Mouse (Mus musculus): ENCODE data around the gene Fbxl7. TPM values are rescaled to one million over a fixed set of nuclear protein-coding genes. Genes with fewer than 3 reads are reported as not detected.

Gene Fbxl7
- 0.67 and 1.0 TPM in 2 replicates for polyA plus RNA-seq (2015; fragmentation: Nextera tagmentation; extraction: Ambion mirVana)

DNA sequence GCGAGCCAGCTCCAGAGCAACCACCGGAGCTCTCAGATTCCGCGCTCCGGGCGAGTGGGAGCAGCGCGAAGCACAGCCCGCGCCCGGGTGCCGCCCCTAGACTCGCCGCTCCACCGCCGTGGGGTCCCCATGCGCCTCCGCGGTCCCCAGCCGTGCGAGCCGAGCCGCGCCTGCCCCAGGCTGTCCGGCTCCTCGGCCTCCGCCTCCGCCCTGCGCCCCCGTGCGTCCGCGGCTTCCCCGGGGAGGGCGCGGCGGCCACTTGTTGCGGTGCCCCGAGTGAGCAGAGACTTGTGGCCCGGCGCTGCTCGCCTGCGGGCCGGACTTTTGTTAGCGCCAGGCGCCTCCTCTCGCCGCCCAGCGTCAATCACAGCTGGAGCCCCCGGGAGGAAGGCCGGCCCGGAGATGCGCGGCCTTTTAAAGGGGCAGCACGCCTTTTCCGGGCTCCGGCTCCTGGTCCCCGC is at the start of gene Fbxl7:
Gene Fbxl7 (minus strand): TSS at position 330 of the 461 bp plus-strand sequence.
- no peak for DNase-seq (ENCODE audit: low spot score)

DNA sequence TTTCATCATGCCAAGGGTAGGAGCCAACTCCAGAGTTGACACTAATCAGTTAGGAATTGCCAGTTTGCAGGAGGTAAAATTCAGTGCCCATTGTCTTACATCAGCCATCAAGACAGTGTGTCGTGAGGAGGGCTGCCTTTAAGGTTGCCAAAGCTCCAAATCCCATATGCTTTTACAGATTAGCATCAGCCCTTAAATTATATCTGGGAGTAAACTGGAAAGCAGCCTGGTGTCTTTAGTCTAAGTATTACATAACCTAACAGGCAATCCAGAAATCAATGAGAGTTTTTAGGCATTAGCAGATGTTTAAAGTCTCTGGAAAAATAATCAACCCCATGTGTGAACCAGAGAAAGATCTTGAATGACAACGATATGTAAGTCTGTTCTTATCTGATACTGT is 26.6 kb upstream of the Fbxl7 start:
- DNase-seq (ENCODE audit: low spot score): no peak

DNA sequence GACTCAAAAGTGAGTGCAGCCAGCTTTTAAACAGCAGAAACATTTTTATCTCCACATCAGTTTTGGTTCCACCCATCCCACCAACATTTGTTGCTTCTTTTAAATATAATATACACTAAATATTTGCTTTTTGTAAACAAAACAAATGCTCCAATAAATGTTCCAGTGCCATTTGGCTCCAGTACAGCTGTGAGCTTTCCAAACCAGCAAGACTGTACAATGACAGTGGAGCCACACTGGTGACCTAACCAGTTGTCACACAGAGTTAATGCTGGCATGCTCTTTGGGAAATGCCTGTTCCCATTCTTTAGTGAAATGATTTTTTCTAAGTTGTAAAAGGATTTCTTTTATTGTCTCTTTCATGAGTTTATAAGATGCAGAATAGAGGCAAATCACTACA is 18.0 kb upstream of the Fbxl7 start:
- no peak for DNase-seq (ENCODE audit: low spot score)

DNA sequence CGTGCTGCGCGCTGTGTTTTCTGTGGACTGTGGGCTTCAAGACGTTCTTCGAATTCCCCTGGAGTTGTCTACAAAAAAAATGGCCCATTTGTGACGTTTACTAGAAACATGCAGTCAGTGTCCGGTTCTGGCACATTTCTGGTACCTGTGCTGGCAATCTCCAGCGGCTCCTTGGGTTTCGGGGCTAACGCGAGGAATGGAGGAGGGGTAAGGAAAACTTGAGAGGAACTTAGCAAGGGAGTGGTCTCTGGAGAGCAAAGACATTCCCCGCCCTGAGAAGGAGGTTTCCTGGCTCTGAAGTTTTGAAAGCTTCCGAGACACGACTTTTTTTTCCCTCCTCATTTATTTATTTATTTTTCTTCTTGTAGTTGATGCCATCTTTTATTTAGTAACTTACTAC is 381 bp upstream of the Fbxl7 start:
- DNase-seq (ENCODE audit: low spot score): no peak

DNA sequence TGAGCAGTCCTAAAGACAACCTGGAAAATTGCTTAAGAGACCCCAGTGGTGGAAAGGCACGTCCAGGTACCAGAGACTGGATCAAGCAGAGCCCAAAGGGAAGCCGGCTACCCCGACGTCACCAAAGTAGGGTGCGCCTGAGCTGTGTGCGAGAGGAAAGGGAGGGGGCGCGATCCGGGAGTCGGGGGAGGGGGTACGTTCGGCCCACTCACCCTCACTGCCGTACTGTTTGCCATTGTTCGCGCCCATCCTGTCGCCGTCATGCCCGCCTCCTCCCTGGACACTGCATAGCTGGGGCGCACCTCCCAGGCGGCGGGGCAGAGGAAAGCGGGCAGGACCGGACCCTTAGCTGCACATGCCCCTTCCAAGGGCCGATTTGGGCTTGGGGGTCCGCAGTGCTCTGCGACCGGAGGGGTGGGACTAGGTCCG is 565 bp downstream of the Fbxl7 start:
- DNase-seq (ENCODE audit: low spot score): no peak

DNA sequence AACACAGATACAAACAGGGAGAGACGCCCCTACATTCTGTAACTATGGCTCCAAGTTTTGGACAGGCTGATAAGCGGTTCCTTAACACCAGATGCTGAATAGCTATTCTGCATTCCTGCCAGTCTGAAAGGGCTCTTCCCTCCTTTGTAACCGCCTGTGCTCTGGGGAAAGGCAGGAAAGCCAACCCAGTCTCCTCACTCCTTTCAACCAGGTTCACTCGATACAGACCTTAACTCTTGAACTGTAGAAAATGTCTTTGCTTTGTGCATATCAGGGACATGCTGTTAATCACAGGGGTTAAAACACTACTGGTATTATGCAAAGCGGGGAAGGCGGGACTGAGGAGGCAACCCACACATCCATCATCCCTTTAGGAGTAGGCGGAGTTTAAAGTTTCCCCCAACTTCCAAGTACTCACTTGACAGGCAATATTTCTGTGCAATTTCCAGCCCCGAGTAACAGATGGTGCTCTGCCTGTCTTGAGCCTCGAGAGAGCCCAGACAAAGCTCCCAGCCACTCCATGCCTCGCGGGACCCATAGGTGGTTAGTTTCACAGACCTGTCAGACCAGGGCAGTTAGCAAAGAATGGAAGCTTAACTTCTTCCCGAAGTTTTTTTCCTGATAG is 1.2 kb downstream of the Fbxl7 start:
- no peak for DNase-seq (ENCODE audit: low spot score)

DNA sequence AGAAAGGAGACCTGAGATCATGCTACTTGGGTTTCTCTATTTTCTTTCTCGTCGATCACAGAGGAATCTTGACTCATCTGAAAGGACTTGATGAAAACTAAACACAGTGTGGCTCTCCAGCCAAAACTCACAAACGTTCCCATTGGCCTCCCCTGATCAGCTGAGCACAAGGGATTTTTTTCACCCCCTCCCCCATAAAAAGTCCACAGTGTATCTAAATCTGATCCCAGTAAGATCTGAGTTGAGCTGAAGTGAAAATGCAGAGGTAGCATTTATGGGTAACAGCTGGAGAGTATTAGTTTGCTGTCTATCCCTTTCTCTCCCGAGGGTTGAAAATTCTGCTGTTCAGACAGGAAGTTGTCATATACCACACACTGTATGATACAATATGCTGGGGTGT is 2.2 kb downstream of the Fbxl7 start:
- DNase-seq (ENCODE audit: low spot score): no peak

DNA sequence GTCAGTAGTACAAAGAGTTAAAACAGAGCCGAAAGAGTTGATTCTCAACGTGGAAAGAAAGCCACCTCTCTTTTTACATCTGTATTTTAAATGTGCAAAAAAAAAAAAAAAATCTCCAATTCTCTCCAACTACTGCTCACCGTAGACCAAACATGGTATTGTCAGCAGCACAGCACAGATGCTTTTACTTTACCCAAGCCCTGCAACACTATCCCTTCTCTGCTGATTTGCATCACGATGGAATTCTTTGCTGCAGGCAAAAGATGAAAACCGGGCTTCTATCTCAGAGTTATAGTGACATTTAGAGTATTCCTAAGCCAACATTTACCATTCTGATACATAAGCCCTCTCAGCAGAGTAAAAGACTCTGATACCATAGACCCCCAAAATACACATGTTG is 5.4 kb downstream of the Fbxl7 start:
- DNase-seq (ENCODE audit: low spot score): no peak

DNA sequence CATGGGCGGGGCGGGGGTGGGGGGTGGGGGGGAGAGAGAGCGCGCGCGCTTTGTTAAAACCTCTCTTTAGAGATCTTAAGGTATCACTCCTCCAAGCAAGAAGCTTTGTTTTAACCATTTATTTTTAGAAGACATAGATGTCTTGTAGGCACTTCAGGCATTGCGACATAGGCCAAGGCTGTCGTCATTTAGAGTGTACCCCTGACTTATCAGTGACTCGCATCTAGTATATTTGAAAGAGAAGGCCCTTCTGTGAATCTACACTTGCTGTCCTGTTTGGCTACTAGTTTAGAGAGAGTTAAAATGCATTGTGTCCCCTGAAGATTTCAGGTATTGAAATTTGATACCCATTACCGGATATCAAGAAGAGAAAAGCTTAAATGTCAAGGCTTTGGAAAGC is 7.2 kb downstream of the Fbxl7 start:
- DNase-seq (ENCODE audit: low spot score): no peak

DNA sequence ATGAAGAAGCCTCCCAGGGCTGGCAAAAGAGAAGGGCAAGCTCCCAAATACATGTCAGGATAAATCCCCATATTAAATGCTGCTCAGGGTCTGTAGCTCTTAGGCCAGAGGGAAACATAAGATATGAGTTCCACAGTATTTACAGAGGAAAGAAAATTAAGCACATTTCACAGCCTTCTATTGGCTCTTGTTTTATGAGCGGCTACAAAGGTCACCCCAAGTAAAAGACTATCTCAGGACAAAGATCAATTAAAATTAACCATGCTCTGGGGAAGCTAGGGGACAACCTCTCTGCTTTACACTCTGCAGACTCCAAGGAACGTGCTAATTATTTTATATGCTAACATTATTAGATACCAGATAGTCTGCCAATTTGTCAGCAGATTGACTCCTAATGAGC is 9.4 kb downstream of the Fbxl7 start:
- DNase-seq (ENCODE audit: low spot score): no peak

DNA sequence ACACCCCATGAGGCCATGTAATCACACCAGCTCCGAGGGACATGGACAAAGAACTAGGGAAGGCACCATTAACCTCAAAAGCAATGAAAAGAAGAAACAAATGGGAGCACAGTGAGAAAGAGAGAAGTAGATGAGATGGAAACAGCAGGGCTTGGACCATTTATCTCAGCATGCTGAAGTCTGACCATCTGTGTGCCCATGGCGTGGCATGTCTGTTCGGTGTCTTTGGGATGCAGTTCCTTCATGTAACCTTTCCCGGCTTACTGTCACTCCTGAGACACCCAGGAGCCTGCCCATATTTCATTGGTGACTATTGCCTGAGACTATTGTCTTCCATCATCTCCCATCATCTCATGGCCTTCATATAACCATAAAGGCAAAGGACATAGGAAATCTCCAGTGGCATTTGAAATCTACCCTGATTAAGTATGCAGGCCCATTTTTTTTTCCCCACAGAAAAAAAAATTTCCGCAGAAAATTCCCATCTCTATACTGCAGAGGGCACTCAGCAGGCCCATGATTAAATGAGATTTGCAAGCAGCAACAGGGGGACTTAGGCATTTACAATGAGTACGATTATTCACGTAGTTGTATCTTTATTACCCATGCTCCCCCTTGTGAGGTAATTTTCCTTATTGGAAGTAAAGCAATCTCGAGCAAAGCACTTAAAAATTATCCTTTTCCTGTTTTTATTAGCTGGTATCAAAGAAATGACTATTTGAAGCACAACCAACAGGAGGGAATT is 15.0 kb downstream of the Fbxl7 start:
- no peak for DNase-seq (ENCODE audit: low spot score)

DNA sequence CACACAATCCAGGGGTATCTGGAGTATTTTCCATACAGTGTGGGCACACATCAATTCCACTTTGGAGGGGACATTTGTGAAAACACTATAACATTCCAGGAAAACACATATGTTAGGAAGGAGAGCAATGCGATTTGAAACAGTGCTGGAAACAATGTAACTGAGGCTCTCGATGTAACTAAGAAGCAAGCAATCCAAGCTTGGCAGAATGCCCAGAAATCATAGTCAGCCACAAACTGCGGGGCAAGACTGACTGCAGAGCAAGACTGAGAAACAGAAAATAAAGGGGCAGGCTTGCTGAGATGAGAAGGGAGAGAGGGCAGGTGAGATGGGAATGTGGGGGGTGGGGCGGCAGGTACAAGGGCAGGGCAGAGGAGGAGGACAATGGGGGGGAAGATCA is 19.7 kb downstream of the Fbxl7 start:
- DNase-seq (ENCODE audit: low spot score): no peak

DNA sequence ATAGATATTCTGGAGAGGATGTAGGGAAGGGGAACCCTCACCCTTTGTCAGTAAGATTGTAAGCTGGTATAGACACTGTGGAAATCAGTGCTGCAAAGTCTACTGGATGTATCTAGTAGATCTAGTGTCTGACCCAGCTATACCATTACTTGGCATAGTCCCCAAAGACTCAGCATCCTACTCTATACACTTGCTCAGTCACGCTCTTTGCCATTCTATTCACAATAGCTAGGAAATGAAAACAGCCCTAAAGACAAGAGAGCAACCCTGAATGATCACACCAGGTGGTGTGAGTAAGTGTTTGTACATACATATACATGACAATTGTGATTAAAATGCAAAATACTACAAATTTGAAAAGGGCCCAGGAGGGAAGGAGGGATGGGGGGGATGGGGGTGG is 23.1 kb downstream of the Fbxl7 start:
- no peak for DNase-seq (ENCODE audit: low spot score)

DNA sequence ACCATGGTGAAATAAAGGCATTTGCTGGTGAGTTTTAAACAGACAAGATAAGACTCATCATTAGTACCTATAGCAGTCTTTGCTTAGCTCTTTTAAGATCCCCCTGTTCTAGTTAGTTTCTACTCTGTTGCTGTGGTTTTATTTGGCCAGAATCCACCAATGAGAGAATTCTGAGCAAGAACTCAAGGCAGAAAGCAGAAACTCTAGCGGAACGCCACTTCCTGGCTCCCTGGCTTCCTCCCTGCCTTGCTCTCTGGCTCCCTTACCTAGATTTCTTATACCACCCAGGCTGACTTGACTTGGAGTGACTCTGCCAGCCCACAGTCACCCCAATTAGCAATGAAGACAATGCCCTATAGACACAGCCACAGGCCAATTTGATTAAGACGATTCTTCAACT is 26.2 kb downstream of the Fbxl7 start:
- DNase-seq (ENCODE audit: low spot score): no peak

DNA sequence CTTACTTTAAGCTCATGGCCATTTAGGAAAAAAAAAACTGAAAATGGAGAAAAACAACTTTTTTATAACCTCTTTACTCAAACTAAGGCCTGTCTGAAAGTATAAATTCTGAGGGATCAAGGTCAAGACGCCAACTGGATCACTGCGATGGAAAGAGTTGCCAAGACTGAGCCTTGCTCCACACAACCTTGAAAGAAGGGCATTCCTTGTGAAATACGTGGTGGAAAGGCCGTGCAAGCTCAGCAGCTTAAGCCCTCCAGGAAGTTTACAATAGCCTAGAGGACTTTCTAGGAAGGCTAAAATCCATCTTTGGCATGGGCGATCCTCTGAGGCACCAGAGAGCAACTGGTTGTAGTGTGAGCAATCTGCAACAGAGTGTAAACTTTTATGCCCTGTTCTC is 27.9 kb downstream of the Fbxl7 start:
- DNase-seq (ENCODE audit: low spot score): no peak

DNA sequence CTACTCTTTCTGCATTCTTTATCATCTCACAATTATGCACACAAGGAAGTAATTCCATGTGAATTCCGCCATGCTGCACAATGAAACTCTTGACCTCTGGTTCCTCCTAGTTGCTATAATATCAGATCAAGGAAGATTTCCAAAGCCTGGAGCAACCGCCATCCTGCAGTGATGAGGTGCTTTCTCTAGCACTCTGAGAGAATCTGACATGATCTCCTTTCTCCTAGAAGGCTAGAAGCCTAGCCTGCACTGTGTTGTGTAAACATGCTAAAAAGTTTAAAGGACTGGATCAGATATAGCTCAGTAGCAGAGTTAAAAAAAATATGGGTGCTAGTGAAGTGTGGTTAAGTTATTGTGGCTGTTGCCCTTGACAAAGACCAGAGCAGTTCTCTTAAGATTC is 33.2 kb downstream of the Fbxl7 start:
- DNase-seq (ENCODE audit: low spot score): no peak

DNA sequence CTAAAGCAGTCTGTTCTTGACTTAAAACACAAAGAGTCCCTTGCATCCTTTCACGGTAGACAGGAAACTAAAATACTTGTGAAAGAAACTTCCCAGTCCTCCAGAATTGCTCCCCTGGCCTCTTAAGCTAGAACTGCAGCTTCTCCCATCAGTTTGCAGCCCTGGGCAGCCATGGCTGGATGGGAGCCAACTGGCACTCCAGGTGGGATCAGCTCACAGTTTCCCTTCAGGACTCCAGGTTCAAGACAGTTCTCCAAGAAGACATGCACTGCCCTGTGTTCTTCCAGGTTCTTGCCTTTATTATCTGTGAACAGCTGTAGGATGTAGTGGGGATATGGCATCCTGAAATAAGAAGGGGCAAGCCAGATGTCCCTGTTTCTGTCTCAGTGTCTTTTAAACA is 45.8 kb downstream of the Fbxl7 start:
- DNase-seq (ENCODE audit: low spot score): no peak

DNA sequence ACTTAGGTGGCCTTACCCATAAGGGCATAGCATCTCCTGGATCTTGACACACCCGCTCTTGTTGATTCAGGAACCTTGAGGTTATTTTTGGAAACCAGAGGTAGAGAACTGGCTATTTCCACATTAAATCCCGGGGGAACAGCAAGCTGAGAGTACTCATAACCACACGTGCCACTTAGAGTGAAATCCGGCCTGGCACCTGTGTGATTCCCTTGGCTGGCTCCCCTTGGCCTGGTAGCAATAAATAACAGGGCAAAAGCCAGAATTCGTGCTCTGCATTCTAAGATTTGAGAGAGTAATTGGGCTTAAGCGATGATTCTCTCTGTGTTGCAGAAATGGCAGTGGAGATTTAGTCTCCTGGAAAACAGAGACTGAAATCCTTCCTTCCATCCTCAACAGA is 53.2 kb downstream of the Fbxl7 start:
- no peak for DNase-seq (ENCODE audit: low spot score)

DNA sequence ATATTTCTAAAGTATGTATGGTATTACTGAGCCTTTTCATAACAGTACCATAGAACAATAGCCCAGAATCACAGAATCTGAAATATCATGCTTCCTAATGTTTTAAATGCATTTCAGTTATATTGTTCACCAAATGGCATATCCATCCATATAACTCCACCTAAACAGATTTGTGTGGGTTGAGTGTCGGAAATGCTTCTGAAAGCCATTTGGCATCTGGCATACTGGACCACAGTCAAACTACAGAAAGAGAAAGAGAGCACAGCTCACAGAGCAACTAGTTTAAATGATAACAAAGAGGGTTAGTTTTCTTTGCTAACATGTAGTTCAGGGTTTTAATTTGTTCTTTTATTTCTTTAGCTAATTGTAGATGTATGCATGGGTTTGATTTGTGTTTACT is 57.0 kb downstream of the Fbxl7 start:
- no peak for DNase-seq (ENCODE audit: low spot score)

DNA sequence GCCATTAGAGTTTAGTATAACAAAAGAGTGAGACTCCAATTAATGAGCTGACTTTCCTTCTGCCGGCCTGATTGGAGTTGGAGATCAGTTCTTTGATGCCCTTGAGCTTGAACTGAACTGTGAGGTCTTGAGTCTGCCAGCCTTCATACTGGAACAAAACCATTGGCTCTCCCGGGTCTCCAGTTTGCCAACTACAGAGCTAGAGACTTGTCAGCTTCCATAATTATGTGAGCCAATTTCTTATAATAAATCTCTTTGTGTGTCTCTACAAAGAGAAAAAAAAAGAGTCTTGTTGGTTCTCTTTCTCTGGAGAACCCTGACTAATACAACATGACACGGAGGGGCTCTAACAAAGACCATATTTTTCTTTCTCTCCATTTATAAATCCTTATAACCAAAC is 58.2 kb downstream of the Fbxl7 start:
- DNase-seq (ENCODE audit: low spot score): no peak

DNA sequence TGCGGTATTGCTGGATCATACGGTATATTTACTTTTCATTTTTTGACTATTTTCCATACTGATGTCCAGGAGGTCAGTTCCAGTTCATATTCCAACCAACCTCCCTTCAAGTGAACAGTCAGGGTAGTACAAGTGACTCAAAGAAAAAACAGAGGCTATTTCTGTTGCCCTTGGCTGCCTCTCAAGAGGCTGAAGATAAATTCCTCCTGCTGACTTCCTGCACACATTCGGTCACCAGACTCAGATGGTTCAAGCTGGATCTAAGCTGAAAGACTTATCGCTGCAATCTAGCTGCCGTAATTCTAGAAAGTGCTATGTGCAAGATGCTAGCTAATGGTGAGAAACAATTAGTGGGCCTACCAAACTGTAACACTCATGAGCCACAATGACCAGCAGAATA is 61.0 kb downstream of the Fbxl7 start:
- DNase-seq (ENCODE audit: low spot score): no peak

DNA sequence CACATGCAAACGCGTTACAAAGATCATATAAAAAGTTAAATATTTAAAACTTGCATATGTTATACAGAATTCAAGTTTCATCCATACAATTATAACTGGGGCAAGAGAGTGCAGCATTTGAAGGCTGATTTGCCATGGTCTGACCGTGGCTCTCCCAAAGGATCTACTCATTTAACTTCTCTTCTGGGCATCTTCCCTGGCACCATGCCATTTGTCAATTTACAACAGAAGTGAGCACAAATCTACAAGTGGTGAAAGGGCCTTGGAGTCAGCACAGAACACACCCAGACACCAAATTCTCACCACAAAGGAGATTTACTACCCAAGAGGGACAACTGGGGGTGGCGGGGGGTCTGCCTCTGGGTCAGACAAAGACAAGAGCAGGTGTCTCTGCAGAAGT is 64.2 kb downstream of the Fbxl7 start:
- no peak for DNase-seq (ENCODE audit: low spot score)

DNA sequence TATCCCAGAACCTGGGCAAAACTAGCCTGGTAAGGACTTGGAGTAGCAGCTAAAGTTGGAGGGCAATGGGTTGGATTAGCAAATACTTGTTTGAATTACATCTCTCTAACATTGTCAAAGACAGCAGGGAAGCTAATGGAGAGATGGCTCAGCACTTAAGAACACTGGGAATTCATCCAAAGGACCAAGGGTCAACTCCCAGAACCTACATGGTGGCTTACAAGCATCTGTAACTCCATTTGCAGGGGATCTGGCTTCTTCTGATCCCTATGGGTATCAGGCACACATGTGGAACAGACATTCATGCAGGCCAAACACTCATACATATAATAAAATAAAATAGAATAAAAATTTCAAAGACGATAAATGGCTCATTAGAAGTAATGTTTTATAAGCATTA is 78.4 kb downstream of the Fbxl7 start:
- no peak for DNase-seq (ENCODE audit: low spot score)

All from thymus, postnatal 0 days (tissue).